Mouse (Mus musculus) T-cell, adult 2 months (primary cell): ENCODE results near the gene Pheta1.
"Not testable (repeated sequence)": the region's sequence is repeated elsewhere in the genome, so short reads cannot be mapped to it uniquely, and the experiment has no call there.

Experiments
- DNase-seq: peaks from one replicate; pipeline ENCODE4 v3.0.0; 2022; ENCODE audit warnings: low spot score

The Pheta1 gene

DNA sequence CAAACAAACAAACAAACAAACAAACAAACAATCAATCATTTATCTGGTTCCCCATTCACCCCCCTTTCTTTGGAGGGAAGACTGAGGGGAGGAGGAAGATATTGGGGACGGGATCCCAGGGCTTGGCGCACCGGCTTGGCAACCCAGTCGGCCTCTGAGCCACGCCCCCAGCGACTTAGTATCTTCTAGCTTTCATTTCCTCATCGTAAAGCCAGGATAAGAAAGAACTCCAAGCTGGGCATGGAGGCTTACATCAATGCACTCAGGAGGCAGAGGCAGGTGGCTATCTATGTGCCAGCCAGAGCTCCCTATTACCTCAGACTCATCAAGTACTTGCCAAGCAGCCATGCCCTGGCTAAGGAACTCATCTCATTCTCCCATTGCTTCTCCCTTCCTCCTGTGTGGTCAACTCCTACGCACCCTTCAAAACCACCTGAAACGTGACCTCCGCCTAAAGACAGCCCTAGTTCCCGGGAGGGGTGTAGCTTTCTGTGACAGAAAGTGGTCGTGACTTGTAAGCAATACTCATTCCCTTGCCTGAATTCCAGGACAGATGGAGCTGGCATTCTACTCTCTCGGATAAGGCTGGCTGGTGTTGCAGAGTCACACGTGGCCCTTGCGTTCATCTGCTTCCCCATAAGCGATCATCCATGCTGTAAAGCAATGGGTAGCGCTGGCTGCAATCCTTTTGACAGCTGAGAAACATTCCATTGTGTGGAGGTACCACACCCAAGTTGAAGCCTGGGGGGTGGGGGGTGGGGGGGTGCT is 5.5 kb upstream of the Pheta1 start:
- DNase-seq = no peak

DNA sequence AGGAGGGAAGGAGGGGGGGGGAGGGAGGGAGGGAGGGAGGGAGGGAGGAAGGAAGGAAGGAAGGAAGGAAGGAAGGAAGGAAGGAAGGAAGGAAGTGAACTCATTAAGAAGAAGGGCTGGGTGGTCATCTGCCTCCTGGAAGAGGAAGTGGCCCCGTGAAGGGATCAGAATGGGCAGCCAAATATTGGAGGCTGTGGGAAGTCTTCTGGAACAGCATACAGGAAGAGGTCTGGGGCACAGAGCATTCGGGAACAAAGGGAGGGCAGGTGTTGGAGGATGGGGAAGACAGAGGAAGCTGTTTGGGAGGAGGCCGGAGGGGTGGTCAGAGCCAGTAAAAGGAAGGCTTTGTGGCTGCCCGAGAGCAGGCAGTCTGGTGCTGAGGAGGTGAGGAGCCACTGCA is 3.4 kb upstream of the Pheta1 start:
- DNase-seq = no peak

DNA sequence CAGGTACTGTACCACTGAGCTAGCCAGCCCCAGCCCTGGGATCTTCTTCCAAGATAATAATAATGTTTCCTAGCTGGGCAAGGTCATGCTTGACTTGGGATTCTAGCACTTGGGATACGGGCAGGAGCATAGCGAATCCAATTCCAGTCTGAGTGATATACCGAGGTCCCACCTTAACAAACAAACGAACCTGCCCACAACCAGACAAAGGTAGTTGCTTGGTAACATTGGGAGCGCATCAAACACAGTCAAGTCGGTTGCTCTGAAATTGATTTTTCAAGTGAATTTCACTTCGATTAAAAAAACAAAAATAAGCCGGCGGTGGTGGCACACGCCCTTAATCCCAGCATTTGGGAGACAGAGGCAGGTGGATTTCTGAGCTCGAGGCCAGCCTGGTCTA is 2.5 kb upstream of the Pheta1 start:
- DNase-seq = no peak

DNA sequence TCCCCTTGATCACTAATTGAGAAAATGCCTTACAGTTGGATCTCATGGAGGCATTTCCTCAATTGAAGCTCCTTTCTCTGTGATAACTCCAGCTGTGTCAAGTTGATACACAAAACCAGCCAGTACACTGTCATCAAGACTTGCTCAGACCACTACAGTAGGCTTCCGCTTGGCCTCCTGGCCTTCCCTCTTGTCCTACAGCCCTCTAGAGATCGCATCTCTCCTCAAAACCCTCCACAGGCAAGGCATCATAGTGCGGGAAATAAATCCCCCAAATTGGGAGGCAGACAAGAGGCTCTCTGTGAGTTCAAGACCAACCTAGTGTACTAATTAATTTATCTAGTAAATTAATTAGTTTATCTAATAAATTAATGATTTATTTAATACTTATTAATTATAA is 1.5 kb upstream of the Pheta1 start:
- not testable (repeated sequence) for DNase-seq

DNA sequence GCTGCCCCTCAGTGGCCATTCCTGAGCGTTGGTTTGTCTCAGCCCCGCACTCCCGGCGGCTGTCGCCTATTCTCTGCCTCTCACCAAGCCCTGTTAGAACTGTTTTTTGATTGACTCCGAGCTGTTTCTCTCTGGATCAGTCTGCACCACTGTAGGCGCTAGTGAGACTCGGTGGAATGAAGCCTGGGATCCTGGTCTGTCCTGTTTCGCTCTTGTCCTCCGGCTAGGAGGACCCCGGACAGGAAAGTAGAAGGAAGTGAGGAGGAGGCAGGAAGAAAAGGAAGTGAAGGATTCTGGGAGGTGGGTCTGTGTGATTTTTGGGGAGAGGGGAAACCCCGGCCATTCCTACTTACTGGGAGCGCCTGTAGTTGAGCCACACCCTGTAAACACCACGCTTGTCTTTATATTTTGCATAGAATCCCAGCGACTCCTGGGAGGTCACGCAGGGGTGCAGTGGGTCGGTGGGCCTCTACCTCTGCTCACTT is 707 bp upstream of the Pheta1 start:
- peak; percentile 30 for DNase-seq

DNA sequence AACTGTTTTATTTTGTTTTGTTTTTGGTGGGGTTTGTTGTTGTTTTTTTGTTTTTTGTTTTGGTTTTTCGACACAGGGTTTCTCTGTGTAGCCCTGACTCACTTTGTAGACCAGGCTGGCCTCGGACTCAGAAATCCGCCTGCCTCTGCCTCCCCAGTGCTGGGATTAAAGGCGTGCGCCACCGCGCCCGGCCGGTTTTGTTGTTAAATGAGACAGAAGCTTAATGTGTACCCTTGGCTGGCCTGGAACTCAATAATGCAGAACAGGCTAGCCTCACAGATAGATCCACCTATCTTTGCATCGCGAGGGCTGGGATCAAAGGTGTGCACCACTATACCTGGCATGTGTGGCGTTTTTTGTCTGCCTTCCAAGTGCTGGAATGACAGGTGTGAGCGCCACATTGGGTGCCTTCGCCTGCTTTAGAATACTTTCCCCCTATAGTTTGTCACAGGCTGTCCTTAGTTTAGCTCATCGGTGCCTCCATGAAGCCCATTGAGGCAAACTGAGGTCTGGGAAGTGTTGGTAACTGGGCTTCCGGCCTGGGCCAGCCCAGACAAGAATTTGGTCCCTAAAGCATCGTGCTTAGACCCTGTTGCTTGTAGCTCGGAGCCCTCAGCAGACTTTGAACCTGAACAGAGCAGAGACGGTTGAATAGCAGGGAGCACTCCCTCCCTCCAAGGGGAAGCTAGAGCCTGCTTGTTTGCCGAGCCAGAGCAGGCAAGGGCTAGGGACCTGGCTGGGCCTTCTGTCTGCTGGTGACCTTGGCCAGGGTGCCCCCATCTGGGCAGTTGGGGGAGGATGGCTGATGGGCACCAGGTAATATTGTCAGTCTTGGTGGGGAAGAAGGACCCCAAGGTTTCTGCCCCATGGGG is 930 bp downstream of the Pheta1 start:
- no peak for DNase-seq

DNA sequence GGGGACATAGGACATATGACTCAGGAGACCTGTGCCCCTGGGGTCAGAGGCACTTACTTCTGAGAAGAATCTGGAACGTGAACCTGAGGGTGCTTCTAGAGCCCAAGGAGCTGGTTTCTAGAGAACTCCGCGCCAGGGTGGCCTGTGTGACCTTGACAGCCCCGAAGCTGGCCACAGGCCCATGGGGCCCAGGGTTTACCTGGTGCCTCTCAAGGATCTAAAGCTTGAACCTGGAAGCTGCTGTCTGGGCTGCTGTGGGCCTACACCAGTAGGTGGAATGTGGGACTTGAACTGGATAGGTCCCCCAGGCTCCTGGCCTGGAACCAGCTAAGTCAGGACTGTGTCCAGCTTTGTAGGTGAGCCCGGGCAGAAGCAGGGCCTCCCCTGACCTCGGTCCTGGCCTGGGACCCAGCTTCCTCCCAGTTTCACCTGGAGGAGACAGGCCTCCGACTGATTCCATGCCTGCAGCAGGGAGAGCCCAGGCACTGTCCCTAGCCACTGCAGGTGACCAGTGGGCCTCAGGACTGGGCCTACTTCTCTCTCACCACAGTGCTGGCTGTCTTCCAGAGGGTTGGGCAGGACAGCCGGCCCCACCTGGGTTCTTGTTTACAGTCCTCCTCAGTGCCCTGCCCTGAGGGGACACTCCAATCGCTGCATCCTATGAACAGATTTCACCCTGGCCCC is 4.7 kb downstream of the Pheta1 start:
- DNase-seq = no peak

DNA sequence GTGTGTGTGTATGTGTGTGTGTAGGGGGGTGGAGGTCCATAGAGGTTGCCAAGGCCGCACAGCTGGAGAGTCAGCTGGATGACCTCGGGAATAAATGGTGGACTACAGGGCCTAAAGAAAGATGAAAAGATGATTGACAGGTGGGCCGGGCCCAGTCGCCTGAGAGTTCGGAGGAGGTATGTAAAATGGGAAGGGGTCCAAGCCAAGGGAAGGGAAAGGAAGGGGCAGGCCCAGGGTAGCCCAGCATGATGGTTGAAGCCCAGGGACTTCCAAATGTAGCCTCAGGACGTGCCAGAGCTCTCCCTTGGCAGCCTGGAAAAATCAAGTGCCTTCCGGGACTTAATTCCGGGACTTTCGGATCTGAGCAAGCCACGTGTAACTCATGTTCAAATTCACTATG is 6.0 kb downstream of the Pheta1 start:
- DNase-seq = no peak

DNA sequence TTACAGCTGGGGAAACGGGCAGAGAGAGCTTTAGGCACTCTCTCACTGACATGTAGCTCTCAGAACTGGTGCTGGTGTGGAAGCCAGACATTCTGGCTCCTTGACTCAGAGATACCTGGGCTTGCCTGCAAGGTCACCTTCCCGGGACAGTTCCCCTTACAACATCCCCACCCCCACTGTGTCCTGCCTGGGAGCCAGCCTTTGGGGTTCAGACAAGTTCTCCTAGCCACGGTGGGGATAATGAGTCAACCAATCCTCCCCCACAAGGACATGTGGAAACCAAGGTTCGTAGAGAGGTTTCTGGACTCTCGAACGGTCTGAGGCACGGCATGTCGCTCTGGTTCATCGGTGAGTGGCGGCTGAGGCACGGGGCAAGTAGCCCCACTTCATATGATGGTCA is 8.0 kb downstream of the Pheta1 start:
- DNase-seq = no peak

DNA sequence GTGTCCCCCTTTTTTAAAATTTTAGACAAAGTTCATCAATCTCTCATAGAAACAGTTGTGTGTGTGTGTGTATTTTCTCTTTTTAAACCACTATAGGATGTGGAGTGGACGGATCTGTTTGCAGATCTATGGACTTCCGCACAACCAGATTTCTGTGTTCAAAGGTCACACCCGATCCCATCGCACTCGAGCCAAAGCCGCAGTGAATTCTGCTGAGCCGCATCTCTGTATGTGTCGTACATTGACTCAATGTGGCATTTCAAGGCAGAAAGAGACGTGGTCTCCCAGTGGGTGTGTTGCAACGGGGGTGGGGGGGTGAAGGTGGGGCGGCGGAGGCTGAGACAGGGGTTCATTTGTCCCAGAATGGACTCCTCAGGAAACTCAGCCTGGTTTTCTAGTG is 9.6 kb downstream of the Pheta1 start:
- no peak for DNase-seq

DNA sequence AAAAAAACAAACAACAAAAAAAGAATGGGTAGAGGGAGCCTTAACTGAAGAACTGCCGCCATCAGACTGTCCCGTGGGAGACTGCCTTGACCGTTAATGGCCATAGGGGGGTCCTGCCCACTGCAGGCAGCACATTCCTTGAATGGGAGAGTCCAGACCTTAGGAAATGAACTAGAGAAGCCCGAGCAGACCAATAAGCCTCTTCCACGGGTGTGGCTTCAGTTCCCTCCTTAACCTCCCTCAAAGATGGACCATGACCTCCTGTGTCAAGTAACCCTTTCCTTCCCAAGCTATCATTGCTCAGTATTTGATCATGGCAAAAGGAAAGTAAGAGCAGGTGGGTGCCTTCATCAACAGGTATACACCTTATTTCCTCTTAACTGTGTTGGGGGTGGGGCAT is 13.2 kb downstream of the Pheta1 start:
- DNase-seq = no peak

DNA sequence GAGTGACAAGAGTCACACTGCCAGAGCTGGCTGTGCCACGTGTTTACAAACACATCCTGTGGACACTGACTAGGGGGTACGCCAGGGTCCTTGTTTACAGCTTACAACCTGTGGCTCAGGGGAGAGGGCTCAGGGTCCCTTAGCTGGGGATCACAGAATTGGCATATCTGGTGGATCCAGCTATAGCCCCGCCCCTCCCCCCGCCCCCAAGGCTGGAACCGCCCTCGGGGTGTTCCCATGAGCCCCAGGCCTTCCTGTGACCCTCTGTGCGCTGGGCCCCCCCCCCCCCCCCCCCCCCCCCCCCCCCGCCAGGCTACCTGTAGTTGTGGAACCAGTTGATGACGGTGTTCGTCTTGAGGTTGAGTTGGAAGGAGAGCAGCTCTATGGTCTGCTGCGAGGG is 15.5 kb downstream of the Pheta1 start:
- no peak for DNase-seq

DNA sequence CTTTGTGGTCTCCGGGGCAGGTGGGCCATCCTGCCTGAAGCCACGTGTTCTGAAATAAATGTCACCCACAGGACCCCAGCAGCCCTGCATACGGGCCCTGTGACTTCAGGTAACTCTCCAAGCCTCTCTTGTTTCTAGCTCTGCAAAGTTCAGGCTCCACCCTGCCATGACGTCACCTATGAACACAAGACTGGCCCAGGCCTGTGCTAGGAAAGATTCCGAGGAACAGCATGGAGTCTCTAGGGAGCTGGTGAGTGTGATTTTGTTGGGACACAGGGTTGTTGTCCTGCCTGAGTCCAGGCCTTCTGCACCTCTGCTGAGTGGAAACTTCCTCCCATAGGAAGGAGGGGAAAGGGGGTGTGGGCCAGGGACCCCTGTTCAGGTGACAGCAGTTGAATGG is 19.2 kb downstream of the Pheta1 start:
- no peak for DNase-seq

DNA sequence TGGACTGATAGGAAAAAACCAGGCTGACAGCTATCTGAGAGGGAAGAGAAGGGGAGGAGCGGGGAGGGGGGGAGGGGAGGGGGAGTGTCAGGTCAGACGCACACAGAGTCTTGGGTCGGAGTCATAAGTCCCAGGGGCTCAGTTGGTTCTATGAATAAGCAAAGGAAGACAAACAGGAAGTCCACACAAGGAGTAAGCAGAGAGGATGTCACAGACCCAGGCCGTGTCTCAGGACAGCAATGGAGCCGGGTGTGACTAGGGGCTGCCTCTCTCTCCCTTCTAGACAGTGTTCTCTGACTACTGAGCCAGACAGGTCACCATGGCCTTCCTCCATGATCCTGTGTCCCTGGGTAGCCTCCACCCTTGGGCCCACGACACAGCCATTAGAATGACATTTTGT is 22.0 kb downstream of the Pheta1 start:
- no peak for DNase-seq

DNA sequence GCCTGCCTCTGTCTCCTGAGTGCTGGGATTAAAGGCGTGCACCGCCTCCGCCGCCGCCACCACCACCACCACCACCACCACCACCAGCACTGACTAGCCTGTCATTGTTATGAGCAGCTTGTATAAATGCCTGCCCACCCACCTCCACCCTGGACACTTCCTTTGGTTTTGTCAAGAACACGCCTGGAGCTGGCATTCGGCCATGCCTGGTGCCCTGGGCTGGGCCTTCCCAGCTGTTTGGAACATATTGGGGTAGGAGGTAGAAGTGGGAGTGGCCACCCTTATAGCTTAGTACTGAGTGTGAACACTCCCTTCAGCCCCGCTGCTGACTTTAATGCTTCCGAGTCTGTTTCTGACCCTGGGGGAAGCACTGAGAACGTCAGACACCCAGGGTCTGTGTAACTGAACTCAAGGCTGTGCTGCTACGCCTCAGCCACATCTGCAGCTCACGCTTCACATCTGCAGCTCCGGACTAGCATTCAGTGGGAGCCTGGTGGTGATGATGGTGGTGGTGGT is 22.8 kb downstream of the Pheta1 start:
- DNase-seq = no peak

DNA sequence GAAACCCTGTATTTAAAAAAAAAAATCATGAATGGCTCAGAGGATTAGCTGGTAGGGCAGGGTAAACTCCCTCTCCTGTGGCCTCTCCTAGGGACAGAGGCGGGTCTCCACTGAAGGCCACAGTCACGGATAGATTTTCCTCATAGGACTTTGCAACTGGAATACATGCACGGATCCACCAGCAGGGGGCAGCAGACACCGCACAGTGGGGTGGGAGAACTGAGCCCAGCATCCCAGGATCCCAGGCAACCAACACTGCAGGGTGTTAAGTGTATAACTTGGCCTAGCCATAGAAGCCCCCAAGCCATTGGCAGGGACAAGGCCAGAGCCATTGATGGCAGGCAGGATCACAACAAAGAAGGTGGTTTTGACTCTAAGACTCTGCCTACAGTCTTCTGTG is 23.4 kb downstream of the Pheta1 start:
- DNase-seq = peak; percentile 22

DNA sequence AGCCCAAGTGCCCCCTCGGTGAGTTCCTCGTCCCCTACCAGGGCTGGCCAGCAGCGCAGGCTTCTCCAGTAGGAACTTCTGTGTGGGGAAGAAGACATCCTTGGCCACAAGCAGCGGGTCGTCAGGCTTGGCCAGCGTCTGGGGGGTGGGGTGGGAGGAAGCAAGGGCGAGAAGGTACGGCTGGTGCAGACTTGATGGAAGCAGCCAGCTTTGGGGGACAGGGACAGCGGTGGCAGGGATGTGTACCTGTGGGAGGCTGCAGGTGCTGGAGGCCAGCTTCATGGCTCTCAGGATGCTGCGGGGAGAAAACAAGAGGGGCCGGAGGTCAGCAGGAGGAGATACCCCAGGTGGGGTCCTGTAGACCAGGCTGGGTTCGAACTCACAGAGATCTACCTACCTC is 26.3 kb downstream of the Pheta1 start:
- DNase-seq = no peak

DNA sequence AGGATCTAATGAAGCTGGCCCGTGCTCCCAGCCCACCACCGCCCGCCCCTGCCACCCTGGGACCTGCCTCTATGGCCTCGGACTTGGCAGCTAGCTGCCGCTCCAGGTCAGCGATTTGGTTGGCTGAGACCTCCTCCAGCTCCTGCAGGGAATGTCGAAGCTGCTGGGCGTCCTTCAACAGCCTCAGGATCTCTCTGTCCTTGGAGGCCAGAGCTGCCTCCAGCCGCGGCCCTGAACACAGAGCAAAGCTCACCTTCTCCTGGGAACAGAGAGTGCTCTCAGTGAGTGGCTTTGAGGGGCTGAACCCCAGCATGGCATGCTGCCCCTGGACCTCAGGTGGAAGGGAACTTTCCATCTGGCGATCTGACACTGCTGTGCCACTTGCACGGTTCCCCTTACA is 28.1 kb downstream of the Pheta1 start:
- no peak for DNase-seq

DNA sequence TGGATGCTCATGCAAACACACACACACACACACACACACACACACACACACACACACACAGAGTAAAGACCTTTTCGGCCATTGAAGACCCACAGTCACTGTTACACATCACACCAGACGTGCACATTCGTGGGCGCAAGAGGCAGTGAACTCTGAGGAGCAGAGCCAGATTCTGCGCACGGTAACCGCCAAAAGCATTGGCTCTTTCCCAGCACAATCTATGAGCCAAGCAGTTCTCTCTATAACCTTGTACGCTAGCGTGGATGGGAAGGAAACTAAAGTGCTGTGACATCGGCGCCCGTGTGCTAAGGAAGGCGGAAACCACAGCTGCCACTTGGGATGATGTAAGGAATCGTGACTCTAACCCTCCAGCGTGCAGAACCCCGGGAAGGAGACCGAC is 29.9 kb downstream of the Pheta1 start:
- no peak for DNase-seq

DNA sequence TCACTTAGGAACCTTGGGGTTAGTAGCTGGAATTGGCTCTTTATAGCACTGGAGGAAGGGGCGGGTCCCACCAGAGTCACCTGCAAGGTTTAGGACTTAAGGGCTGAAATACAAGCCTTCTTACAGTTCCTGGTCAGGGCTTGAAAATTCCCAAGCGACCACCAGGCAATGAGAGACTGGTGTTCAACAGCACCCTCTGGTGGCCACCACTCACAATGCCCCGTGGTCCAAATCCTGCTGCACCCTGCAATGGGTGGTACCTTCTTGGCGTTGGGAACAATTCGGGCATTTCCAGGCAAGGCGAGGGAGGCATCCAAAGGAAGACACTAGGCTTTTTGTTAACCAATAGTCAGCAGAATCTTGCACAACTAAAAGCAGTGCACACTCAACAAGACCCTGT is 30.4 kb downstream of the Pheta1 start:
- peak; percentile 25 for DNase-seq

DNA sequence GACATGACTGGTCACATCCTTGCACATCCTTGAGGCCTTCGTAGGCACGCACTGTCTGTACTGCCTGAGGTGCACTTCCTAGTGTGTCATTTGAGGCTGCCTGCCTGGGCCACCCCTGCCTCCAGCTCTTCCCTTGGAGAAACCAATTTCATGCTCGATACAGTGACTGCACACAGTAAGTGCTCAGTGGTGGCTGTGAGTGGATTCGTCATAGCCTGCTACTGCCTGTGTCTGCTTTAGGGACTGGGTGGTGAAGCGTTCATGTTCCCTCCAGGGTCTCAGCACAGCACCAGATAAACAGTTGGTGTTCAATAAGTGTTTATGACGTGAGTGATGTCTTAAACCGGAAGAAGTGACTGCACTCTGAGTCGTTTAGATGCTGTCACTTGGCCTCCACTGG is 34.6 kb downstream of the Pheta1 start:
- no peak for DNase-seq

DNA sequence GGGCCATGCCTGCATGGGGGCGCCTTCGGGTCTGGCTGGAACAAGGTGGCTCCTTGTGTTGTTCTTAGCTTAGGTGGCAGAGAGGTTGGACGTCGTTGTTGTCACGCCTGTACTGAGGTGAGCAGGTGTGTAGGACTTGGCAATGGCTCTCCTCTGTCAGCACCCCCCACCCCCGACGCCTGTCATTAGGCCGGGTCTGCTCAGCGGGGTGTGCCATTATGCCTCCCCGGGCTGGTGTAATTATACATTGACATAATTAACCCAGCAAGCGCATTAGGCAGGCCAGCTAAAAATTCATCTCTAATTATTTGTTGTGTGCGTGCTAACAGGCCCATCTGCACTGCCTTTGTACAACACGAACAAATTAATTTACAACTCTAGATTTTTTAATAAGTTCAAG is 40.6 kb downstream of the Pheta1 start:
- DNase-seq = no peak
